Mouse (Mus musculus) T-helper 2 cell (primary cell): ENCODE results near the gene Zdhhc23.

Experiments used
- in situ Hi-C: fragments of 300-600 bp; cut with MboI, MseI; formaldehyde crosslinking; loops from one replicate; pipeline ENCODE4 v1.15.1; 2025; ENCODE audit warnings: high pct_unique_total_duplicates

Zdhhc23 gene

DNA sequence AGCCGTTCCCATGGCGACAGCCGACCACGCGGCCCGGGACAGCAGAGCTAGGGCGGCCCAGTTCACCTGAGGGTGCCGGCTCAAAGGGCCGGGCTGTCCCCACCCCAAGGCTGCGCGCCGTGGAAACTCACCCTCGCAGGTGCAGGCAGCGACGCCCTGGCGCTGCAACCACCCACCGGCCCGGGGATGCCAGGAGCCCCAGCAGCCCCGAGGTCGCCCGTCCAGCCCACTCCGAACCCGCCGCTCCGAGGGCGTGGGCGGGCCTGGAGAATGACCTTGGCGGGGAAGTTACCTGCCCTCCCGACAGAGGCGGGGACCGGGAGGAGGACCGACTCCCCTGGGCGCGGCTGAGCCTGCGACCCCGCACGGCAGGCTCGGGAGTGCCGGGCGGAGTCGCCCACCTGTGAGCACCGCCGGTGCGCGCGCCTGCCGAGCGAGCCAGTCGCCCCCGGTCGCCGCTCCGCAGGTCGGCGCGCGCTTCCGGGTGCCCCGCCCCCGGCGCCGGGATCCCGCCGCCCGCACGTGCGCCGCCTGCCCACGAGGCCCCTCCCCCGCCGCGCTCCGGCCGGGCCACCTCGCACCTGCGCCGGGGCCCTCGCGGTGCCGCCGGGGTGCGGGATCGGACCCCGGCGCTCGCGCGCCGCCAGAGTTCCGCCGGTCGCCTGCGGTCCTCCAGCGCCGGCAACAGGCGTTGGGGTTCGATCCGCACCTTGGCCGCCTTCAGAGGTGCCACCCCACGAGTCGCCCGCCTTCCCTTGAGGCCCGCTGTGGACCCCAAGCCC lies at the start of gene Zdhhc23:
Zdhhc23 (minus strand) TSS at position 464 of the 782 bp plus-strand sequence.
- in situ Hi-C loops: no loop called here

DNA sequence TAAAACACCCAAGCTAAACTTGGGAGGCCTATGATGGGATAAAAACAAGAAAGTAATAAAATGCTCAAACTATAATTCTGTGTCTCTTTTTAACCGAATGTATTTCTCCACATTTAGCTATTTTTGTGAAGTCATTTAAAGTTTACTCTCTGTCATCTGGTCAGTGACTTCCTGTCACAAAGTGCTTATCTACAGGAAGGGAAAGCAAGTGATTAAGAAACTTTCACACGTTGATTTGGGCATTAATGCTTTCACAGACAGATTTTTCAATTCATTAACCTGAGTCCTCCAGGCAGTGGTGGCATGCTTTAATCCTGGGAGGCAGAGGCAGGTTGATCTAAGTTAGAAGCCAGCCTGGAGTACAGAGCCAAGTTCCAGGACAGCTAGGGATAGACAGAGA lies 49.7 kb upstream of the Zdhhc23 start:
- in situ Hi-C loops: no loop called here

DNA sequence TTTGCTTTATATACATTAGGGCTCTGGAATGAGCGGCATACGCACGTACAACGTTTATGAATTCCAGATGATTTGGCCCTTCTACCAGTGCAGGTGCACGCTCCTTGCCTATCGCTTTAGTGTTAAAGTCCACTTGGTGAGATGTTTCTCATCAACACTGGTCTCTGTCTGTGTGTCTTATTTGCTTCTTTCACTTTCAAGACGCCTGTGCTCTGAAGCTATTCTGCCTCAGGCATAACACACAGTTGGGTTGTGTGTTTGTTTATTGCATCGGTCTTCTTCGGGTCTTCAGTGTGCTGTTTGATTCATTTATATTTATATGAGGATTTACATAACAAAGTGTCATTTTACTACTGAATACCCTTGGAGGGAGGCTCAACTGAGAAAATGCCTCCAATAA lies 47.2 kb upstream of the Zdhhc23 start:
- in situ Hi-C loops: no loop called here

DNA sequence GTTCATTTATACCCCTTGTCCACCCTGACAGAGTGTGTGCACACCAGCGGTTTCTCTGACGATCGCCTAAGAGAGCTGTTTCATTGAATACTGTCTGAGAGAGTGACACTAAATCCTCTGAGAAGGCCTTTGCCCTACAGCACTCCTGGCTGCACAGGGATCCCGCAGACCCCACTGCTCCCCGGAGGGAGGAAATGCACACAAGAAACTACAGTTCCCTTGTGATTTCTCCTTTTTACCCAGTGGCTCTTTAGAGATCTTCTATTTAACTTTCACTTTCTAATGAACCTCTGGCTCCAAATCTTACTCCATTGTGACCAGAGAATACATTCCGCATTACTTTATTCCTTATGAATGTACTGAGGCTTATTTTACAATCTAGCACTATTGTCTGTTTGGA lies 46.6 kb upstream of the Zdhhc23 start:
- in situ Hi-C loops: no loop called here

- in situ Hi-C loops: no loop called here
Observed at GRCm38 (mm10) chr16:44018986-44019548, 39.5 kb upstream of the Zdhhc23 start.

GRCm38 (mm10) chr16:44018372-44018771 lies 38.8 kb upstream of the Zdhhc23 start:
- in situ Hi-C loops: no loop called here

GRCm38 (mm10) chr16:44017707-44018106 lies 38.1 kb upstream of the Zdhhc23 start:
- in situ Hi-C loops: no loop called here

GRCm38 (mm10) chr16:44016164-44016563 lies 36.6 kb upstream of the Zdhhc23 start:
- in situ Hi-C loops: no loop called here

GRCm38 (mm10) chr16:44015416-44016158 lies 36.0 kb upstream of the Zdhhc23 start:
- in situ Hi-C loops: no loop called here

DNA sequence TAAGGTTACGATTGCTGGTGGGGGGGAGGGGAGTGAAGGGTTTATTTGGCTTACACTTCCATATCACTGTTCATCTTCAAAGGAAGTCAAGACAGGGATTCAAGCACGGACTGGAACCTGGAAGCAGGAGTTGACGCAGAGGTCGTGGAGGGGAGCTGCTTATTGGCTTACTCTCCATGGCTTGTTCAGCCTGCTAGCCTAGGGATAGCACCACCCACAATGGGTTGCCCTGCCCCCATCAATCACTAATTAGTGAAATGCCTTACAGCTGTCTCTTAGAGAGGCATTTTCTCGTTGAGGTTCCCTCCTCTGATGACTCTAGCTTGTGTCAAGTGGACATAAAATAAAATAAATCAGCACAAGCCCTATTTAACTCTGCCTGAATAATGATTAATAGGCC lies 31.4 kb upstream of the Zdhhc23 start:
- in situ Hi-C loops: no loop called here

DNA sequence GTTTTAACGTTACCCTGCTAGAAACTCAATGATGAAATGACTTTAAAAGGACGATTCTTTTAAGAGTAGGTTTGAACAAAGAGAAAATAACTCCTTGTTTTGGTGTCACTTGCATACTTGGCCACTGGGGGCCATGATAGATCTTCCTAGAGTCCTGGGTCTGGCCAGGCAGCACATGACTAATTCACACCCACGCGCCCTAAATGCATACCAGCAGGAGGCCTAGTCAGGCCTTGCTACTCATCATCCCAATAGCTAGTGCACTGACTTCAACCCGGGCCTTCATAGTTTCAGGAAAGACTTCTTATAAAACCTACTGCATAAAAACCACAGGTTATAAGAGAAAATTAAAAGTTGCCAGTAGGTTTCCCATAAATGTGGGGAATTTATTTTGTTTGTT lies 22.5 kb upstream of the Zdhhc23 start:
- in situ Hi-C loops: no loop called here

GRCm38 (mm10) chr16:43999541-43999940 lies 19.9 kb upstream of the Zdhhc23 start:
- in situ Hi-C loops: no loop called here

DNA sequence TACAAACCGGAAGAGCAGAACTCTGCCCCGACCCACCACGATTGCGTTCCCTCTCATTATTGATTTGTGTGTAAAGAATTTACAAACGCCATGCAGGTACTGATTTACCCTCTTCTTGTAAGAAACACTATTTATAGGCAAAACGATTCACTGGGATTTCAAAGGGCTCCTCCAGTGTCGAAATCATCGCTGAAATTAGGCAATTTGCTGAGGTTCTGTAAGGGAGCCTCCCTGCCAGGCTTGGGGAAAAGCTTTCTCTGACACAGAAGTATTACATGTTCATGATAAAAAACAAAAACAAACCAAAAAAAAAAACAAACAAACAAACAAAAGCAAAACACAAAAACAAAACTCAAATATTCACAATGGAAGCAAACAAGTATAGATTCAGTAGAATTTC lies 19.5 kb upstream of the Zdhhc23 start:
- in situ Hi-C loops: no loop called here

DNA sequence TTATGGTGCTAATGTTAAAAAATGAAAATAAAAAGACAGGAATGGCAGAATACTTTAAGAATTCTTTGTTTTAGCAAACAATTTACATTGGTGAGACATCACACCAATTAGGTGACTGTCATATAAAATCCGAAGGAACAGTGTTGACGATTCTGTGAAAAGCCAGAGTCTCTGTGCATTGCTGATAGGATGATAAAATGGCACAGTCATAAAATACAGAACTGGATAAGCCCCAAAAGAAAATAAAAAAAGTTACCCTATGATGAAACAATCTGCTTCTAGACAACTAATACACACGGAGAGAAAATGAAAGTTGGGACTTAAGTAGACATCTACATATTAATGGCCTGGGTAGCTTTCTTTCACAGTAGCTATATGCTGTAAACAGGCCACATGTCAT lies 15.0 kb upstream of the Zdhhc23 start:
- in situ Hi-C loops: no loop called here

DNA sequence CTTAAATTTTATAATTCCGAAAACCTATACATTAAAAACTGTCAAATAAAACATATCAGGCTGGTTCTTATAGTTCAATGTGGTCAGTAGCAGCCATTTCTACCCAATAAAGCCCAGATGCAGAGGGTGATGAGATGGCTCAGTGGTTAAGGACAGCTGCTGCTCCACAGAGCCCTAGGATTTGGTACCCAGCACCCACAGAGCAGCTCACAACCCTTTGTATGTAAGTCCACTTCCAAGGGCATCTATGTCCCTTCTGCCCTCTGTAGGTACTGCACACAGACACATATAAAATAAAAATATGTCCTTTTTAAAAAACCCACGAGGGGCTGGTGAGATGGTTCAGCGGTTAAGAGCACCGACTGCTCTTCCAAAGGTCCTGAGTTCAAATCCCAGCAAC lies 6.7 kb upstream of the Zdhhc23 start:
- in situ Hi-C loops: no loop called here

DNA sequence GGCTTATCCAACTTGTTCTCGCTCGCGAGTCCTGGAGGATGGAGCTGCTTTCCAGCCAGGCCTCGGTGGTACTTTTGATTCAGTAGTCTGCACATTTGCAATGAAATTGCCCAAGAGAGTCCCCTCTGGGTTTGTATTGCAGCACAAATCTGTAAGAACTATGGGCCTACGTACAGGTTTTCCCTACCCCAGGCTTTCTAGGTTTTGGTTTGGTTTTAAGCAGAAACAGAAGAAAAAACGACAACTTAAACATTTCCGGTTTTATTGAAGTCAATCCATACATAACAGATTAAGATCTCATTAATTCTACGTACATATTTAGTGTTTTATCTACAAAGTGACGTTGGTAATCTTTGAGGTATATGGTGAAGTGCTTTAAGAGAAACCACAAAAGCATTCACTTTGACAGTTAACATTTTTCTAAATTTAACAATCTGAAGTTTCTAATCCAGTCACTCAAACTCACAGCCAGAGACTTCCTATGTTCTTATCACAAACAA lies 569 bp upstream of the Zdhhc23 start:
- in situ Hi-C loops: no loop called here

- in situ Hi-C loops: no loop called here
Observed at GRCm38 (mm10) chr16:43979010-43979327, 622 bp downstream of the Zdhhc23 start.

DNA sequence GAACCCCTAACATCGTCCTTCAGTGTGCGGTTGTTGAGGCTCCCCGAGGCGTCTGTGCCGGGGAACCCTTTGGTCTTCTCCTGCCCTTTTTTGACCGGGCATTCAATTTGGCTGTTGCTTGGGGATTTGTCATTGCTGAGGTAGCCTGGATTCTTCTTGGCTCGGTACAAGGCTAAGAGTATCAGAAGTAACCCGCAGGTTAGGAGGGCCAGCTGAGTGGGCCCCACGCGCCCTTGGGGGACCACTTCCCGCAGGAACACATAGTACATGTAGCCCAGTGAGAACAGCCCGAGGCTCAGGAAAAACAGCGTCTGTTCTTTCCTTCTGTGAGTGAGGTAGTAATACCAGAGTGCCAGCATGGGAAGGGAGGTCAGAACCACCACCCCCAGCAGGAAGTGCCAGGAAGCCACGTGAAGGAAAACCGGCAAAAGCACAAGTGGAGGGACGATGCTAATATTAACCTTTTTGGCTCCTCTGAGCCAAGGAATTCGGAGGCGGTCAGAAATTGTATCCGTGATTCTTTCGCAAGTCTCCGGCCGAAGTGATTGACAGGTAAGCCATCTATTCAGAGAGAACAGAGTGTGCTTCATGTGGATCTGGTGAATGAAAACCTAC lies 5.9 kb downstream of the Zdhhc23 start:
- in situ Hi-C loops: no loop called here

GRCm38 (mm10) chr16:43973147-43973546 lies 6.4 kb downstream of the Zdhhc23 start:
- in situ Hi-C loops: no loop called here

- in situ Hi-C loops: no loop called here
Observed at GRCm38 (mm10) chr16:43972391-43972790, 7.2 kb downstream of the Zdhhc23 start.

DNA sequence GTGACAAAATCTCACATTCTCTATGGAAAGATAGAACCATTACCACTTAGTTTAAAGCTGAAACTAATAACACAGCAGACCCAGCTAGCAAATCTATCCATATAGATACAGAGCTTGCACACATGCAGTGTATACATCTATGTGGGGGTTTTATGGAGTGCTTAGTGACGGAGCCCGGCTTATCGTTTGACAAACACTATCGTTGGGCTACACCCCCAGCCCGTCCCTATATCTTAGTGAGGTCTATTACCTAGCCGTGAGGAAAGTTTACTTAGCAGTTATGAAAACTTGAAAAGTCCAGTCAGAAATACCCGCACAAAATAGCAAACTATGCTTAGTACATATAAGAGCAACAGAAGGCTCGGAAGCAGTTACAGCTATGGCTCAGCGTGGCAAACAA lies 7.8 kb downstream of the Zdhhc23 start:
- in situ Hi-C loops: no loop called here

- in situ Hi-C loops: no loop called here
Observed at GRCm38 (mm10) chr16:43971189-43971588, 8.4 kb downstream of the Zdhhc23 start.
